Mouse (Mus musculus): ENCODE data around the gene Eif2b1. TPM values are rescaled to one million over a fixed set of nuclear protein-coding genes. Genes with fewer than 3 reads are reported as not detected.
"Not testable (repeated sequence)": the region's sequence is repeated elsewhere in the genome, so short reads cannot be mapped to it uniquely, and the experiment has no call there.

Gene Eif2b1
- 41.3 and 43.5 TPM in 2 replicates for polyA plus RNA-seq (2012; rRNA removed)

- TF ChIP-seq CTCF (IDR thresholded peaks at IDR 0.05; ENCODE audit: borderline replicate concordance, extremely low read depth, insufficient read depth, insufficient read length) (no peak), POLR2A (IDR thresholded peaks at IDR 0.05; ENCODE audit: borderline replicate concordance, extremely low read depth, insufficient read depth, insufficient read length, poor library complexity, severe bottlenecking) (peak; percentile 71; the same call in 1 of the 2 replicates)
- DNase-seq (ENCODE audit: low read depth): peak; percentile 99
These were observed at the start of gene Eif2b1, which contains the start of gene Gtf2h3 for GRCm38 (mm10) chr5:124578633-124579317. Gene Eif2b1, minus strand, starts transcription at chr5:124579131. Gene Gtf2h3, plus strand, starts transcription at chr5:124579140.

GRCm38 (mm10) chr5:124624291-124624690, 45.4 kb upstream of the Eif2b1 start:
- TF ChIP-seq POLR2A (IDR thresholded peaks at IDR 0.05; ENCODE audit: borderline replicate concordance, extremely low read depth, insufficient read depth, insufficient read length, poor library complexity, severe bottlenecking) (no peak), CTCF (IDR thresholded peaks at IDR 0.05; ENCODE audit: borderline replicate concordance, extremely low read depth, insufficient read depth, insufficient read length) (no peak)
- DNase-seq (ENCODE audit: low read depth): no peak

- TF ChIP-seq POLR2A (IDR thresholded peaks at IDR 0.05; ENCODE audit: borderline replicate concordance, extremely low read depth, insufficient read depth, insufficient read length, poor library complexity, severe bottlenecking) (no peak), CTCF (IDR thresholded peaks at IDR 0.05; ENCODE audit: borderline replicate concordance, extremely low read depth, insufficient read depth, insufficient read length) (no peak)
These were observed 44.0 kb upstream of the Eif2b1 start for GRCm38 (mm10) chr5:124622890-124623289.

GRCm38 (mm10) chr5:124621362-124621761, 42.4 kb upstream of the Eif2b1 start:
- TF ChIP-seq POLR2A (IDR thresholded peaks at IDR 0.05; ENCODE audit: borderline replicate concordance, extremely low read depth, insufficient read depth, insufficient read length, poor library complexity, severe bottlenecking): no peak
- no peak for TF ChIP-seq CTCF (IDR thresholded peaks at IDR 0.05; ENCODE audit: borderline replicate concordance, extremely low read depth, insufficient read depth, insufficient read length)
- DNase-seq (ENCODE audit: low read depth): no peak

More at GRCm38 (mm10) chr5:124622890-124623289, 44.0 kb upstream of the Eif2b1 start:
- no peak for DNase-seq (ENCODE audit: low read depth)

- TF ChIP-seq CTCF (IDR thresholded peaks at IDR 0.05; ENCODE audit: borderline replicate concordance, extremely low read depth, insufficient read depth, insufficient read length) (no peak), POLR2A (IDR thresholded peaks at IDR 0.05; ENCODE audit: borderline replicate concordance, extremely low read depth, insufficient read depth, insufficient read length, poor library complexity, severe bottlenecking) (no peak)
- DNase-seq (ENCODE audit: low read depth): no peak
These were observed 39.8 kb upstream of the Eif2b1 start for GRCm38 (mm10) chr5:124618711-124619110.

GRCm38 (mm10) chr5:124614709-124615108, 35.8 kb upstream of the Eif2b1 start:
- no peak for TF ChIP-seq CTCF (IDR thresholded peaks at IDR 0.05; ENCODE audit: borderline replicate concordance, extremely low read depth, insufficient read depth, insufficient read length)
- TF ChIP-seq POLR2A (IDR thresholded peaks at IDR 0.05; ENCODE audit: borderline replicate concordance, extremely low read depth, insufficient read depth, insufficient read length, poor library complexity, severe bottlenecking): no peak

GRCm38 (mm10) chr5:124610965-124611364, 32.0 kb upstream of the Eif2b1 start:
- no peak for DNase-seq (ENCODE audit: low read depth)
- TF ChIP-seq POLR2A (IDR thresholded peaks at IDR 0.05; ENCODE audit: borderline replicate concordance, extremely low read depth, insufficient read depth, insufficient read length, poor library complexity, severe bottlenecking): no peak
- peak; percentile 15; the same call in 1 of the 2 replicates for TF ChIP-seq CTCF (IDR thresholded peaks at IDR 0.05; ENCODE audit: borderline replicate concordance, extremely low read depth, insufficient read depth, insufficient read length)

More at GRCm38 (mm10) chr5:124614709-124615108, 35.8 kb upstream of the Eif2b1 start:
- DNase-seq (ENCODE audit: low read depth): no peak

GRCm38 (mm10) chr5:124605041-124605622, 26.2 kb upstream of the Eif2b1 start:
- TF ChIP-seq CTCF (IDR thresholded peaks at IDR 0.05; ENCODE audit: borderline replicate concordance, extremely low read depth, insufficient read depth, insufficient read length) (no peak), POLR2A (IDR thresholded peaks at IDR 0.05; ENCODE audit: borderline replicate concordance, extremely low read depth, insufficient read depth, insufficient read length, poor library complexity, severe bottlenecking) (no peak)
- DNase-seq (ENCODE audit: low read depth): no peak

- TF ChIP-seq CTCF (IDR thresholded peaks at IDR 0.05; ENCODE audit: borderline replicate concordance, extremely low read depth, insufficient read depth, insufficient read length) (no peak), POLR2A (IDR thresholded peaks at IDR 0.05; ENCODE audit: borderline replicate concordance, extremely low read depth, insufficient read depth, insufficient read length, poor library complexity, severe bottlenecking) (no peak)
- no peak for DNase-seq (ENCODE audit: low read depth)
These were observed 25.4 kb upstream of the Eif2b1 start for GRCm38 (mm10) chr5:124604296-124604695.

- peak; percentile 47 for DNase-seq (ENCODE audit: low read depth)
- TF ChIP-seq CTCF (IDR thresholded peaks at IDR 0.05; ENCODE audit: borderline replicate concordance, extremely low read depth, insufficient read depth, insufficient read length) (peak; percentile 66), POLR2A (IDR thresholded peaks at IDR 0.05; ENCODE audit: borderline replicate concordance, extremely low read depth, insufficient read depth, insufficient read length, poor library complexity, severe bottlenecking) (no peak)
These were observed 23.4 kb upstream of the Eif2b1 start for GRCm38 (mm10) chr5:124602349-124602748.

- not testable (repeated sequence) for DNase-seq (ENCODE audit: low read depth)
These were observed 20.8 kb upstream of the Eif2b1 start for GRCm38 (mm10) chr5:124599726-124600125.

Measured in brain, embryonic 14.5 days (tissue).